Mouse (Mus musculus) forebrain, embryonic 14.5 days (tissue): Measurements from ENCODE around the gene Fos. TPM values are rescaled to one million over a fixed set of nuclear protein-coding genes. Genes with fewer than 3 reads are reported as not detected.

ENCODE experiments used
- ATAC-seq: fragments of 200-750 bp; cut with Nextera tagmentation; 2 replicates; pipeline ENCODE4 v1.8.0; 2017; ENCODE audit warnings: mild to moderate bottlenecking, moderate library complexity
- DNase-seq: peaks from one replicate; pipeline ENCODE4 v3.0.0-alpha.2; 2015; ENCODE audit warnings: low spot score
- H3K27ac ChIP-seq: fragments of 300-500 bp; sonication (generic); 2 replicates; pipeline ENCODE4 v1.5.1; 2014; ENCODE audit warnings: low read depth, mild to moderate bottlenecking, control low read depth, low read length, moderate library complexity
- H3K27me3 ChIP-seq: fragments of 300-500 bp; sonication (generic); replicated peaks from 2 replicates; pipeline ENCODE4 v1.6.1; 2014; ENCODE audit warnings: low read length, control low read depth, mixed read lengths; ENCODE audit not compliant: control insufficient read depth, insufficient read depth
- H3K36me3 ChIP-seq: fragments of 300-500 bp; sonication (generic); 2 replicates; pipeline ENCODE4 v1.6.1; 2014; ENCODE audit warnings: low read length, control low read depth; ENCODE audit not compliant: control insufficient read depth, insufficient read depth
- H3K4me1 ChIP-seq: fragments of 300-500 bp; sonication (generic); 2 replicates; pipeline ENCODE4 v1.6.1; 2014; ENCODE audit warnings: antibody characterized with exemption, low read length, control low read depth; ENCODE audit not compliant: control insufficient read depth, insufficient read depth
- H3K4me2 ChIP-seq: fragments of 300-500 bp; sonication (generic); 2 replicates; pipeline ENCODE4 v1.6.1; 2014; ENCODE audit warnings: mild to moderate bottlenecking, control low read depth, low read length
- H3K4me3 ChIP-seq: fragments of 300-500 bp; sonication (generic); 2 replicates; pipeline ENCODE4 v1.5.1; 2014; ENCODE audit warnings: low read depth, low read length, control low read depth
- H3K9ac ChIP-seq: fragments of 300-500 bp; sonication (generic); 2 replicates; pipeline ENCODE4 v1.6.1; 2014; ENCODE audit warnings: mild to moderate bottlenecking, low read length, control low read depth, moderate library complexity
- H3K9me3 ChIP-seq: fragments of 300-500 bp; sonication (generic); replicated peaks from 2 replicates; pipeline ENCODE4 v1.6.1; 2016; ENCODE audit warnings: low read length, control low read depth, mixed read lengths; ENCODE audit not compliant: control insufficient read depth
- WGBS: fragments of 180-500 bp; shearing (Covaris S2); extraction: QIAGEN DNeasy Blood & Tissue Kit; methylation state at CpG from one replicate; pipeline ENCODE4 v1.1.7; 2014; 5-methylcytosine and 5-hydroxymethylcytosine counted together
- polyA plus RNA-seq: library from polyadenylated mRNA; unstranded; fragments of >200 nt; fragmentation: Nextera tagmentation; extraction: Ambion mirVana; gene quantifications from 2 replicates; pipeline ENCODE4 v1.2.1, GENCODE M21; 2014

Fos gene
- polyA plus RNA-seq, 1 experiment from 2014 or later: 1.2 TPM

DNA sequence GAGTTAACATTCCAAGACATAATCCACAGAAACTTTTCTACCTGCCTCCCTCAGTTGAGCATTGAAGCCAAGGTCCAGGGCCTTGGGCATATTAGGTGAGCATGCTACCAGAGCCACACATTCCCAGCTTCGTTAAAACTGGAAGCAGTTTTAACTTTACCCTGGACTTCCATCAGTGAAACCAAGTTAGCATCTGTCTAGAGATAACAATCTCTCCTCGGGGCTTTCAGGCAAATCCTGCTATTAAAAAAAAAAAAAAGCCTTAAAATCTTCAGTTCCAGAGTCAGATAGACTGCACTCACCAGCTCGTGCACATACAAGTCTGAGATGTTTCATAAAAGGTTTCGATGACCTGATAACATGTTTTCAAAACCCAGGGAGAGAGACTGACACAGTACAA is 17.4 kb upstream of the Fos start:
- Histone ChIP-seq H3K27me3 (no peaks in the 10 kb centered on the region), H3K4me1 (peaks cover 18% of the 10 kb centered on the region; the same call in 1 of the 2 replicates), H3K9me3 (no peaks in the 10 kb centered on the region), H3K9ac (no peak overlapping the region), H3K27ac (no peak overlapping the region; the same call in 1 of the 2 replicates), H3K4me3 (no peak overlapping the region), H3K4me2 (peak overlapping the region; percentile 78; the same call in 1 of the 2 replicates), H3K36me3 (no peaks in the 10 kb centered on the region)
- 80% methylated on average over 4 of the region's 4 CpGs for WGBS
- ATAC-seq (no peak), DNase-seq (no peak)

DNA sequence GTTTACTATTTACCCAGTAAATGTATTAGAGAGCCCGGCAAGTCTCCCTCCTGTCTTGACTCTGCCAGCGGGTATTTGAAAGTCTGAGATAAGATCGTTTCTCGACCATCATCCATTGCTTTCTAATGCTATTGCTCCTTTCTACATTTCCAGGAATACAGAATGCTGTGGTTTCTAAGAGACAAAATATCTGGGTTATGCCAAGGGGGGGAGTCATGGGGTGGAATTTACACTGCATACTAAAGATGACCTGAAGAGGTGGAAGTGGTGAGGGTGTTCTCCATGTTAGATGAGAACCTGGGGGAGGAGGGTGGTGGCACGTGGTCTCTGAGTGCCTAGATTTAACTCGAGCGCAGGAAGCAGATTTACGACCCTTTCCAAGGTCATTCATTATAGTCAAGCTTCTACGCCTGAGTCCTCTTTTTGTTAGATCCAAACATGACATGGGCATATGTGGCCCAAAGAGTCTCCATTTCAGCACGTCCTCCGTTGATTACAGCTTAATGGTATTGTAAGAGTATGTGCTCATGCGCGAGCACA is 16.7 kb upstream of the Fos start:
- H3K9me3 ChIP-seq: no peaks in the 10 kb centered on the region
- no peak overlapping the region for H3K9ac ChIP-seq
- WGBS: 81% methylated on average over 13 of the region's 13 CpGs
- H3K27ac ChIP-seq: no peak overlapping the region
- H3K36me3 ChIP-seq: no peaks in the 10 kb centered on the region
- peaks cover 14% of the 10 kb centered on the region; the same call in 1 of the 2 replicates for H3K4me1 ChIP-seq
- H3K4me2 ChIP-seq: no peak overlapping the region
- no peak overlapping the region for H3K4me3 ChIP-seq
- ATAC-seq (no peak), DNase-seq (no peak)
- H3K27me3 ChIP-seq: no peaks in the 10 kb centered on the region

DNA sequence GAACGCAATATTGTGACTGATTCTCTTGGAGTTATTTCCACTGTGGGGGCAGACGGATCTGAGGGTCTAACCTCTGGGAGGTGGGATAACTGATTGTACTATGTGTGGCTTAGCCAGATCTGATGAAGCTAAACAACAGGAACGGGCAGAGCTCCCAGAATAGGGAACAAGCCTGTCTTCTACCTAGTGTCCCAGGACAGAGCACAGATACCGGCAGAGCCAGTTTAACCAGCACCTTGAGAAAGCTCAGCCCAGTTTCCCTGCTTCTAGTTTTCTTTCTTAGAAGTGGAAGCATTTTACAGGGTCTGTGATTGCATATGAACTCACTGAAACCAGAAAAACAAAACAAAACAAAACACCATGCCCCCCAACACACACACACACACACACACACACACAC is 13.9 kb upstream of the Fos start:
- ATAC-seq: no peak
- WGBS: 81% methylated on average over 4 of the region's 4 CpGs

DNA sequence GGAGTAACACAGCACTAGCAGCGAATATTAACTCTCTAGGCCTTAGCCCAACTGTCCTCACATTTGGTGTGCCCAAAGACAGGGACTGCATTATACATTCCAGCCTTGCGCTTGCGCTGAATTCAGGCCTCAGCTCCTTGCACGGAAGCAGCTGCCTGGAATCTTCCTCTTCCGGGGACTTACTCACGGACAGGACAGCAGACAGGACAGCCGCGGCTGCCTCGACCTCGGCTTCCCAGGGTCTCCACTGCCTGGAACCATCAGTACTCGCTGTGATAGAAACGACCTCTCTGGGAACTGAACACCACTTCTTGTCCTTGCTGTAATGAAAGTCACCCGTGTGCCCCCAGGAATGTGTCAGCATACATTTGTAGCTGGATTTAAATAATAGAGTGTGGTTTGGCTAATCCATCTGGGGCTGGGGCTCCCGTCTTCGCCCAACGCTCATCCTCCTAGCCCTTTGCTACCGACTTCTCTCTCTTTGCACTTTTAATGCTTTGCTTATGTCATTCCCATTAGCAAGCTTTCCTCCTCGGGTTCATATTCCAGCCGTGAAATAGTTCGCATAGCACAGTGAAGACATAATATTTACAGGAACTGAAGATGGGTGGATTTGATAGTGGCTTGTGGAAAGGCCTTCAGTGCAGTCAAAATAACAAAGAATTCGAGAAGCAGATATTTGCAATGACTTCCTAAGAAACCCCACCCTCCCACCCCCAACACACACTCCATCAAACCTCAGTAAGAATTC is 11.6 kb upstream of the Fos start:
- Histone ChIP-seq H3K4me3 (no peak overlapping the region), H3K27ac (no peak overlapping the region), H3K9ac (no peak overlapping the region), H3K4me2 (no peak overlapping the region), H3K27me3 (no peaks in the 10 kb centered on the region), H3K4me1 (no peaks in the 10 kb centered on the region), H3K36me3 (no peaks in the 10 kb centered on the region), H3K9me3 (no peaks in the 10 kb centered on the region)
- WGBS: 73% methylated on average over 21 of the region's 21 CpGs
- no peak for DNase-seq
- no peak for ATAC-seq

More for the DNA sequence above, 13.9 kb upstream of the Fos start:
- Histone ChIP-seq H3K4me1 (peaks cover 7% of the 10 kb centered on the region; the same call in 1 of the 2 replicates), H3K9ac (no peak overlapping the region), H3K36me3 (no peaks in the 10 kb centered on the region), H3K4me3 (no peak overlapping the region), H3K9me3 (no peaks in the 10 kb centered on the region), H3K27me3 (no peaks in the 10 kb centered on the region), H3K27ac (no peak overlapping the region), H3K4me2 (no peak overlapping the region)
- no peak for DNase-seq

DNA sequence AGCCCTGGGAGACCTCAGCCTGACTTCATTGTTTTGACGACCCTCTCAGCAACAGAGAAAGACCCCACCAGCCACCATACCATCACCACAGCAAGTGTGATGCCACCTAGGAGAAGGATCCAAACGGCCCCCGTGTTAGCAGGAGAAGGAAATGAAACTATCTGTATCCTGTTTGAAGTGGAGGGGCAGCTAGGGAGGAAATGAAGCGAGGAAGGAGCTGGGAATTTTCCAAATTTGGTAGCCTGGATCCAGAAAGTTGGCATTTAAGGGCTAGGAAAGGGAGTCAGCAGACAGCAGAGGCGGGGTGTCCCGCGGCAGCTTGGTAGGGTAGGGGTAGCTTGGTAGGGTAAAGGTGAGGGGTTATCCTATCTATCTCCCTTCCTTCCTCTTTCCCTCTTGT is 10.9 kb upstream of the Fos start:
- Histone ChIP-seq H3K9ac (no peak overlapping the region), H3K4me2 (no peak overlapping the region), H3K27ac (no peak overlapping the region), H3K27me3 (no peaks in the 10 kb centered on the region), H3K4me1 (peaks cover 3% of the 10 kb centered on the region; the same call in 1 of the 2 replicates), H3K9me3 (no peaks in the 10 kb centered on the region), H3K4me3 (no peak overlapping the region), H3K36me3 (no peaks in the 10 kb centered on the region)
- 75% methylated on average over 7 of the region's 7 CpGs for WGBS
- ATAC-seq (no peak), DNase-seq (no peak)

DNA sequence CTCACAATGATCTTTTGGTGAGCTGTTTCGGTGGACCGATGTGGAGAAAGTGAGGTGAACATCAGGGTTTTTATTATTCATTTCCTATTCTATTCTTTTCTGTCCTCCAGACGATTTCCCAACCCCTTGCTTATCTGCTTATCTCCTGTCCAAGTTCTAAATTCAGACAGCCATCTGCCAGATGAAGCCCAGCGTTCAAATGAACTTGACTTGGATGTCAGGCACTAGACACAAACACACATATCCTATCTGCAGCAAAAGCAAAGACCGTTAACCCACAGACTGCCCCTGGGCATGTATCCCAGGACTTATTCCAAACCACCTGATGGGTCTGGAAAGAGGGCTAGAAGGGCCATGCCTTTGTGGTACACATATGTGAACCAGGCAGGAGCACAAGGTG is 9.3 kb upstream of the Fos start:
- Histone ChIP-seq H3K4me2 (no peak overlapping the region), H3K4me1 (peaks cover 3% of the 10 kb centered on the region; the same call in 1 of the 2 replicates), H3K27me3 (no peaks in the 10 kb centered on the region), H3K4me3 (no peak overlapping the region), H3K36me3 (no peaks in the 10 kb centered on the region), H3K9ac (no peak overlapping the region), H3K9me3 (no peaks in the 10 kb centered on the region), H3K27ac (no peak overlapping the region)
- WGBS: 83% methylated on average over 5 of the region's 5 CpGs
- no peak for ATAC-seq
- DNase-seq: no peak

DNA sequence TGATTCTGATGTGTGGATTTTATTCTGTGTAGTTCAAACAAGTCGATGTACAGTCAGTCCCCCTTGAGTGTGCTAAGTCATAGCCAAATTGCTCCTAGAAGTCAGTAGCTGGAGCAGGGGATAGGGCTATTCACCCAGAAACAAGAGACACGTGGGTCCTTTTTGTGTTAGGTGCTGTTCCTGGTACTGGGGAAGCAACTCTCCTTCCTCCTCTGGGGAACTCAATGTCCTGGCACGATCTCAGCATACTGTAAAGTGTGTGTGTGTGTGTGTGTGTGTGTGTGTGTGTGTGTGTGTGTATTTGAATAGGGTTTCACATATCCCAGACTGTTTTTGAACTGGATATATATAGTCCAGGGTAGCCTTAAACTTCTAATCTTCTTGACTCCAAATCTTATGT is 8.8 kb upstream of the Fos start:
- ATAC-seq (no peak), DNase-seq (no peak)
- no peak overlapping the region for H3K4me2 ChIP-seq
- H3K27ac ChIP-seq: no peak overlapping the region
- H3K36me3 ChIP-seq: no peaks in the 10 kb centered on the region
- H3K4me3 ChIP-seq: no peak overlapping the region
- no peak overlapping the region for H3K9ac ChIP-seq
- H3K9me3 ChIP-seq: no peaks in the 10 kb centered on the region
- no peaks in the 10 kb centered on the region for H3K27me3 ChIP-seq
- peaks cover 3% of the 10 kb centered on the region; the same call in 1 of the 2 replicates for H3K4me1 ChIP-seq
- WGBS: 70% methylated on average over 3 of the region's 3 CpGs

DNA sequence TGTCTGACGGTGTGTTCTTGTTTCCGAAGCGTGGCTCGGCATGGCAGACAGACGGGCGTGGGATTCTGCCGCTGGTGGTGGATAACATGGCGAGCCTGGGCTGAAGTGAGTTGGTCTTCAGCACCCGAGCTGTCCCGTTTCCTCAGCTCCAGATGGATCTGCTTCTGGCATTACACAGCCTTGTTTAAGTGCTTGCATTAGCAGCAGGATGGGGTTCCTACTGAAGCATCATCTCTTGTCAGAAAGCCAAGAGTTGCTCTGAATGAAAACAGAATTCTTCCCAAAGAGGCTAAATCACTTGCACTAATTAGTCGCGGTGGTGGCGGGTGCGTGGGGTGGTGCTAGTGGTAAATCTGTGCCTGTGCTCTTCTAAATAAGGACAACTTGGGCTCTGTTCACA is 5.8 kb upstream of the Fos start:
- DNase-seq (peak; percentile 86), ATAC-seq (peak; percentile 35; the same call in 1 of the 2 replicates)
- H3K4me2 ChIP-seq: no peak overlapping the region
- H3K9me3 ChIP-seq: no peaks in the 10 kb centered on the region
- no peak overlapping the region for H3K4me3 ChIP-seq
- WGBS: 61% methylated on average over 14 of the region's 14 CpGs
- H3K27me3 ChIP-seq: no peaks in the 10 kb centered on the region
- peaks cover 16% of the 10 kb centered on the region for H3K4me1 ChIP-seq
- no peaks in the 10 kb centered on the region for H3K36me3 ChIP-seq
- H3K9ac ChIP-seq: no peak overlapping the region
- H3K27ac ChIP-seq: no peak overlapping the region

DNA sequence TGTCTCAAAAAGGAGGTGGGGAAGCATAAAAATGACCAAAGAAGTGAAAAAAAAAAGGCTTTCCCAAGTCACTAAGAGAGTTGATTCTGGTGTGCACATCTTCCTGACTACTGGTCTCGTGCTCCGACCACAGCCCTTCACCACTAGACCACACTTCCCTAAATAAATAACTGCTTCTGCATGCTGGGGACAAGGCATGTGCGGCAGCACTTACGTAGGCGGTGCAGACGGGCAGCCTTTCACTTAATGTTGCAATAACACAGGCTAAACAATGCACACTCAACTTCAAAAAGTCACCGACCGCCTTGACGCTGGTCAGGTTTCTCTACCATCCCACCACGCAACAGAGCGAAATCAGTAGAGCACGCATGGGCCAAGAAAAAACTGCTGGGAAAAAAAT is 5.0 kb upstream of the Fos start:
- H3K4me3 ChIP-seq: no peak overlapping the region
- H3K4me2 ChIP-seq: no peak overlapping the region
- no peaks in the 10 kb centered on the region for H3K27me3 ChIP-seq
- ATAC-seq (no peak), DNase-seq (no peak)
- no peak overlapping the region for H3K27ac ChIP-seq
- peaks cover 19% of the 10 kb centered on the region for H3K4me1 ChIP-seq
- no peaks in the 10 kb centered on the region for H3K9me3 ChIP-seq
- no peak overlapping the region for H3K9ac ChIP-seq
- 90% methylated on average over 12 of the region's 12 CpGs for WGBS
- H3K36me3 ChIP-seq: no peaks in the 10 kb centered on the region
